Mouse (Mus musculus) limb, embryonic 10.5 days (tissue): ENCODE measurements around the gene Atp13a2. TPM values are rescaled to one million over a fixed set of nuclear protein-coding genes. Genes with fewer than 3 reads are reported as not detected.

Source experiments
- DNase-seq: peaks from one replicate; pipeline ENCODE4 v3.0.0-alpha.2; 2017; ENCODE audit warnings: low spot score
- H3K27ac ChIP-seq: fragments of 300-500 bp; sonication (generic); 2 replicates; pipeline ENCODE4 v1.5.1; 2016; ENCODE audit warnings: mild to moderate bottlenecking
- H3K27me3 ChIP-seq: fragments of 300-500 bp; sonication (generic); 2 replicates; pipeline ENCODE4 v1.6.1; 2016; ENCODE audit warnings: low read depth, mild to moderate bottlenecking; ENCODE audit not compliant: poor library complexity, severe bottlenecking
- H3K36me3 ChIP-seq: fragments of 300-500 bp; sonication (generic); 2 replicates; pipeline ENCODE4 v1.6.1; 2016; ENCODE audit warnings: mild to moderate bottlenecking, moderate library complexity
- H3K4me1 ChIP-seq: fragments of 300-500 bp; sonication (generic); 2 replicates; pipeline ENCODE4 v1.6.1; 2016
- H3K4me3 ChIP-seq: fragments of 300-500 bp; sonication (generic); 2 replicates; pipeline ENCODE4 v1.5.1; 2016; ENCODE audit warnings: mild to moderate bottlenecking, moderate library complexity
- H3K9me3 ChIP-seq: fragments of 300-500 bp; sonication (generic); replicated peaks from 2 replicates; pipeline ENCODE4 v1.6.1; 2016; ENCODE audit warnings: mild to moderate bottlenecking
- WGBS: fragments of 180-500 bp; shearing (Covaris S2); methylation state at CpG from one replicate; pipeline ENCODE4 v1.1.7; 2016; 5-methylcytosine and 5-hydroxymethylcytosine counted together
- polyA plus RNA-seq: library from polyadenylated mRNA; unstranded; fragments of >200 nt; fragmentation: Nextera tagmentation; extraction: Ambion mirVana; gene quantifications from 2 replicates; pipeline ENCODE4 v1.2.1, GENCODE M21; 2016

The Atp13a2 gene
- 33.9 and 44.0 TPM in 2 replicates for polyA plus RNA-seq

GRCm38 (mm10) chr4:140986711-140987395, at the start of gene Atp13a2:
Gene Atp13a2 (plus strand): TSS chr4:140986873.
- H3K9me3 ChIP-seq, result no peaks in the 10 kb centered on the region
- peaks cover 47% of the 10 kb centered on the region for H3K4me1 ChIP-seq
- peak within 1 kb of the TSS; percentile 93 for H3K4me3 ChIP-seq
- peak; percentile 90 for DNase-seq
- WGBS, result under 1% methylated on average over 56 of the region's 58 CpGs
- peaks cover 7% of the 10 kb centered on the region for H3K36me3 ChIP-seq
- no peaks in the 10 kb centered on the region for H3K27me3 ChIP-seq
- peak within 1 kb of the TSS; percentile 86 for H3K27ac ChIP-seq

- no peaks in the 10 kb centered on the region for H3K36me3 ChIP-seq
- WGBS, result 95% methylated on average over 12 of the region's 12 CpGs
- H3K4me1 ChIP-seq, result peaks cover 8% of the 10 kb centered on the region; the same call in 1 of the 2 replicates
- H3K27ac ChIP-seq, result no peak overlapping the region
- H3K9me3 ChIP-seq, result no peaks in the 10 kb centered on the region
- DNase-seq, result no peak
- H3K27me3 ChIP-seq, result no peaks in the 10 kb centered on the region
- no peak overlapping the region for H3K4me3 ChIP-seq
Measured at GRCm38 (mm10) chr4:140944356-140944755, 42.3 kb upstream of the Atp13a2 start.

GRCm38 (mm10) chr4:140944961-140945442, 41.7 kb upstream of the Atp13a2 start:
- H3K27me3 ChIP-seq, result no peaks in the 10 kb centered on the region
- H3K27ac ChIP-seq, result no peak overlapping the region
- WGBS, result 89% methylated on average over 5 of the region's 5 CpGs
- H3K4me3 ChIP-seq, result no peak overlapping the region
- peaks cover 8% of the 10 kb centered on the region; the same call in 1 of the 2 replicates for H3K4me1 ChIP-seq
- no peak for DNase-seq
- no peaks in the 10 kb centered on the region for H3K9me3 ChIP-seq
- H3K36me3 ChIP-seq, result no peaks in the 10 kb centered on the region

GRCm38 (mm10) chr4:140945571-140945970, 41.1 kb upstream of the Atp13a2 start:
- H3K36me3 ChIP-seq, result no peaks in the 10 kb centered on the region
- no peak overlapping the region for H3K4me3 ChIP-seq
- 92% methylated on average over 4 of the region's 4 CpGs for WGBS
- DNase-seq, result no peak
- H3K27me3 ChIP-seq, result no peaks in the 10 kb centered on the region
- no peak overlapping the region for H3K27ac ChIP-seq
- no peaks in the 10 kb centered on the region for H3K9me3 ChIP-seq
- peaks cover 8% of the 10 kb centered on the region; the same call in 1 of the 2 replicates for H3K4me1 ChIP-seq

GRCm38 (mm10) chr4:140946048-140946447, 40.6 kb upstream of the Atp13a2 start:
- DNase-seq, result no peak
- Histone ChIP-seq H3K27me3 (no peaks in the 10 kb centered on the region), H3K4me1 (peaks cover 8% of the 10 kb centered on the region; the same call in 1 of the 2 replicates), H3K36me3 (no peaks in the 10 kb centered on the region), H3K9me3 (no peaks in the 10 kb centered on the region), H3K4me3 (no peak overlapping the region), H3K27ac (no peak overlapping the region)
- WGBS, result 84% methylated on average over 4 of the region's 4 CpGs

GRCm38 (mm10) chr4:140946580-140947205, 40.0 kb upstream of the Atp13a2 start:
- 74% methylated on average over 14 of the region's 14 CpGs for WGBS
- no peaks in the 10 kb centered on the region for H3K36me3 ChIP-seq
- H3K27ac ChIP-seq, result no peak overlapping the region
- H3K9me3 ChIP-seq, result no peaks in the 10 kb centered on the region
- no peaks in the 10 kb centered on the region for H3K27me3 ChIP-seq
- H3K4me3 ChIP-seq, result no peak overlapping the region
- DNase-seq, result no peak
- H3K4me1 ChIP-seq, result peaks cover 8% of the 10 kb centered on the region; the same call in 1 of the 2 replicates

- Histone ChIP-seq H3K27ac (no peak overlapping the region), H3K9me3 (no peaks in the 10 kb centered on the region)
- 85% methylated on average over 12 of the region's 12 CpGs for WGBS
Measured at GRCm38 (mm10) chr4:140947487-140948440, 38.9 kb upstream of the Atp13a2 start.

GRCm38 (mm10) chr4:140948481-140948880, 38.2 kb upstream of the Atp13a2 start:
- 88% methylated on average over 6 of the region's 6 CpGs for WGBS
- Histone ChIP-seq H3K27me3 (no peaks in the 10 kb centered on the region), H3K27ac (no peak overlapping the region), H3K9me3 (no peaks in the 10 kb centered on the region), H3K4me1 (peaks cover 8% of the 10 kb centered on the region; the same call in 1 of the 2 replicates), H3K4me3 (no peak overlapping the region), H3K36me3 (no peaks in the 10 kb centered on the region)
- no peak for DNase-seq

More at GRCm38 (mm10) chr4:140947487-140948440, 38.9 kb upstream of the Atp13a2 start:
- Histone ChIP-seq H3K36me3 (no peaks in the 10 kb centered on the region), H3K4me1 (peaks cover 8% of the 10 kb centered on the region; the same call in 1 of the 2 replicates), H3K27me3 (no peaks in the 10 kb centered on the region), H3K4me3 (no peak overlapping the region)
- DNase-seq, result no peak

GRCm38 (mm10) chr4:140949052-140949451, 37.6 kb upstream of the Atp13a2 start:
- Histone ChIP-seq H3K27me3 (no peaks in the 10 kb centered on the region), H3K4me3 (no peak overlapping the region), H3K36me3 (no peaks in the 10 kb centered on the region), H3K4me1 (peaks cover 8% of the 10 kb centered on the region; the same call in 1 of the 2 replicates), H3K27ac (no peak overlapping the region), H3K9me3 (no peaks in the 10 kb centered on the region)
- 80% methylated on average over 8 of the region's 8 CpGs for WGBS
- DNase-seq, result no peak

GRCm38 (mm10) chr4:140949616-140950015, 37.1 kb upstream of the Atp13a2 start:
- WGBS, result 88% methylated on average over 16 of the region's 16 CpGs

GRCm38 (mm10) chr4:140950574-140950973, 36.1 kb upstream of the Atp13a2 start:
- Histone ChIP-seq H3K27me3 (no peaks in the 10 kb centered on the region), H3K36me3 (no peaks in the 10 kb centered on the region), H3K4me1 (peaks cover 8% of the 10 kb centered on the region; the same call in 1 of the 2 replicates), H3K4me3 (no peak overlapping the region), H3K27ac (no peak overlapping the region), H3K9me3 (no peaks in the 10 kb centered on the region)
- 89% methylated on average over 3 of the region's 3 CpGs for WGBS
- no peak for DNase-seq

More at GRCm38 (mm10) chr4:140949616-140950015, 37.1 kb upstream of the Atp13a2 start:
- Histone ChIP-seq H3K27ac (no peak overlapping the region), H3K27me3 (no peaks in the 10 kb centered on the region), H3K36me3 (no peaks in the 10 kb centered on the region), H3K9me3 (no peaks in the 10 kb centered on the region), H3K4me1 (peaks cover 8% of the 10 kb centered on the region; the same call in 1 of the 2 replicates), H3K4me3 (no peak overlapping the region)
- DNase-seq, result no peak
